Mouse (Mus musculus): ENCODE results near the gene Zfp292.
"Not testable (repeated sequence)": the region's sequence is repeated elsewhere in the genome, so short reads cannot be mapped to it uniquely, and the experiment has no call there.

The Zfp292 gene

GRCm38 (mm10) chr4:34882818-34883217 lies at the start of gene Zfp292:
Zfp292 (minus strand) TSS chr4:34882960.
- peak; percentile 88 to 89 for DNase-seq (ENCODE audit: low spot score in 2 of 2)

GRCm38 (mm10) chr4:34928386-34928785 lies 45.6 kb upstream of the Zfp292 start:
- not testable (repeated sequence) for DNase-seq (ENCODE audit: low spot score in 2 of 2)

- DNase-seq (ENCODE audit: low spot score in 2 of 2), result no peak
These were observed 39.6 kb upstream of the Zfp292 start for GRCm38 (mm10) chr4:34922177-34922870.

- DNase-seq (ENCODE audit: low spot score in 2 of 2), result no peak
These were observed 34.6 kb upstream of the Zfp292 start for GRCm38 (mm10) chr4:34917400-34917799.

- no peak for DNase-seq (ENCODE audit: low spot score in 2 of 2)
These were observed 29.4 kb upstream of the Zfp292 start for GRCm38 (mm10) chr4:34912171-34912570.

GRCm38 (mm10) chr4:34911401-34911800 lies 28.6 kb upstream of the Zfp292 start:
- no peak for DNase-seq (ENCODE audit: low spot score in 2 of 2)

- peak in 1 of 2 experiments; percentile 43 for DNase-seq (ENCODE audit: low spot score in 2 of 2)
These were observed 25.4 kb upstream of the Zfp292 start for GRCm38 (mm10) chr4:34908127-34908526.

GRCm38 (mm10) chr4:34907026-34907425 lies 24.3 kb upstream of the Zfp292 start:
- DNase-seq (ENCODE audit: low spot score in 2 of 2), result no peak

GRCm38 (mm10) chr4:34906151-34906550 lies 23.4 kb upstream of the Zfp292 start:
- DNase-seq (ENCODE audit: low spot score in 2 of 2), result no peak

- no peak for DNase-seq (ENCODE audit: low spot score in 2 of 2)
These were observed 22.6 kb upstream of the Zfp292 start for GRCm38 (mm10) chr4:34905396-34905795.

- not testable (repeated sequence) for DNase-seq (ENCODE audit: low spot score in 2 of 2)
These were observed 18.8 kb upstream of the Zfp292 start for GRCm38 (mm10) chr4:34901582-34901981.

GRCm38 (mm10) chr4:34901166-34901565 lies 18.4 kb upstream of the Zfp292 start:
- no peak for DNase-seq (ENCODE audit: low spot score in 2 of 2)

- DNase-seq (ENCODE audit: low spot score in 2 of 2), result no peak
These were observed 17.4 kb upstream of the Zfp292 start for GRCm38 (mm10) chr4:34900155-34900554.

GRCm38 (mm10) chr4:34899322-34899721 lies 16.6 kb upstream of the Zfp292 start:
- no peak for DNase-seq (ENCODE audit: low spot score in 2 of 2)

GRCm38 (mm10) chr4:34898497-34898896 lies 15.7 kb upstream of the Zfp292 start:
- no peak for DNase-seq (ENCODE audit: low spot score in 2 of 2)

GRCm38 (mm10) chr4:34893479-34893878 lies 10.7 kb upstream of the Zfp292 start, which contains the start of gene Cga:
Cga (plus strand) TSS chr4:34893779.
- no peak for DNase-seq (ENCODE audit: low spot score in 2 of 2)

- DNase-seq (ENCODE audit: low spot score in 2 of 2), result no peak
These were observed 7.0 kb upstream of the Zfp292 start for GRCm38 (mm10) chr4:34889812-34890185.

- no peak for DNase-seq (ENCODE audit: low spot score in 2 of 2)
These were observed 6.5 kb upstream of the Zfp292 start for GRCm38 (mm10) chr4:34889101-34889811.

GRCm38 (mm10) chr4:34887295-34887694 lies 4.5 kb upstream of the Zfp292 start:
- DNase-seq (ENCODE audit: low spot score in 2 of 2), result no peak

- DNase-seq (ENCODE audit: low spot score in 2 of 2), result peak; percentile 78 to 81
These were observed 3.8 kb upstream of the Zfp292 start for GRCm38 (mm10) chr4:34886490-34887111.

- no peak for DNase-seq (ENCODE audit: low spot score in 2 of 2)
These were observed 3.0 kb upstream of the Zfp292 start for GRCm38 (mm10) chr4:34885631-34886351.

All from urinary bladder, postnatal 4 days (tissue).